Mouse (Mus musculus): ENCODE data around the gene Fndc3a.

Gene Fndc3a

DNA sequence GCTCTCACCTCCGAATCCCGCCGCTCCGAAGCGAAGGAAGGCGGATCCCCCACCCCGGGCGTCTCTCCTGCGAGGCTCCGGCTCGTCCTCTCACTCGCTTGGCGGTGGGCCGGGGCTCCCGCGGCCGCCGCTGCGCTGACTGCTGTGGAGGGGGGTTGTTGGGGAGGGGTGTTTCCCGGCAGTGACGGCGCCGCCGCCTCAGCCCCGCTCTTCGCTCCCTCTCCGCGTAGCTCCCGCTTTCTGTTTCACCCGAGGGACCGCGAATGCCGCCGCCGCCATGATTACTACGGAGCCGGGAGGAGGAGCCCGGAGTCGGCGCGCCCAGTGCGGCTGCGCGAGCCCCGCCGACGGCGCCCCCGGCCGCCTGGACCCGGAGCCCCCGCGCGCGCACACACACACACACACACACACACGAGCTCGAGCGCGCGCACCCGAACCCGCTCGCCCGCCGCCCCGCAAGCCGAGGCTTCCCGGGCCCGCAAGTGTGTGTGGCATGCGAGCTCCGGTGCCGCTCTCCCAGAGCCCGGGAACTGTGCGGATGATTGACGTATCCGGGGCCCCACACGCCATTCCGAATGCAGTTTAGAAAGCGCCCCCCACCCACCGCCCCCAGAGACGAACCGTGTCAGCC, at the start of gene Fndc3a:
TSS of gene Fndc3a (minus strand) at position 294 of the 631 bp plus-strand sequence.
- DNase-seq (ENCODE audit: low spot score): peak; percentile 72

DNA sequence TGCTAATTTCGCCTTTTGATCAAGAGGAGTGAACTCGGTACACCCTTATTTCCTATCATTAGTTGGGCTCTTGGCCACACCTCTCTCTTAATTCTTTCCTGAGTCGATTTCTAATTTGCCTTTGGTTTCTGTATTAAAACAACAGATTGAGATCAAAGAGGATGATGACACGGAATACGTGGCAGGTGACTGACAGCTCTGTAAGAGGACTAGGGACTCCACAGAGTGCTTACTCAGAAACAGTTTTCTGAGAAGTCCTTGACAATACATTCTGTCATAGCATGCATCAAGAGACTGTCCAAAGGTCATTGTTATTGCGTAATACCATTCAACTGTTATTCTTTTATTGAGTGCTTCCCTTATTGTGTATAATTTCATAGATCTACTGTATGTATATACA, 43.1 kb upstream of the Fndc3a start:
- DNase-seq (ENCODE audit: low spot score): no peak

DNA sequence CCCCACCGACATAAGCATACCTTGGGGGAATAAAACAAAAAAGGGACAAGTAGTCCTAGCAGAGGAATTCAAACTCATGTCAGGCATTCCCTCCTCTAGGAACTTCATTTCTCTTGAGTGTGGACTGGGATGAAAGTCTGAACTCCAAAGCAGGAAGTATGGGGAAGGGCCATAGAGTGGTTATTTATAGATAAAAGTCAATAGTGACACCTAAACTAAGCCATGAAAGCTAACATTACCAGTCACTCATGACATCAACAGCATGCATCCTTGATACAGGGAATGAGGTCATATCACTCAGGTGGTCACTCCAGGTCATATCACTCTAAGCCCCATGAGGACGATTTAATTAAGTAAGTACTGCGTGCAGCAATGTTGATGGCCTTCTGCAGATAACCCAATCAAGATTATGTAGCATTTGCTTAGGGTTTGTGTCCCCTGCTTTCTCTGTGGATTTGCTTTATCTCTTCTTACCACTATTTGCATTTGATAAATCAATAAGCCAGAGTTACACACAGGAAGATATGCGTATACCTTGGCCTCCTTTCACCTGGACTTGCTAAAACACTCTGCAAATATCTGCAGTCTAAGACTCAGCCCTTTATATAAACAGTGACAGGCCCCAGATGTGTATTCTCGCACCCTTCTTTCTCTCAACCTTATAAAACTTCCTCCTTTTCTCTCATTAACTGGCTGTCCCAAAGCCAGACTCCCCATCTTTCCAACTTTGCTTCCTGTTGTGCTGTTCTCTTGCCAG, 40.8 kb upstream of the Fndc3a start:
- no peak for DNase-seq (ENCODE audit: low spot score)

DNA sequence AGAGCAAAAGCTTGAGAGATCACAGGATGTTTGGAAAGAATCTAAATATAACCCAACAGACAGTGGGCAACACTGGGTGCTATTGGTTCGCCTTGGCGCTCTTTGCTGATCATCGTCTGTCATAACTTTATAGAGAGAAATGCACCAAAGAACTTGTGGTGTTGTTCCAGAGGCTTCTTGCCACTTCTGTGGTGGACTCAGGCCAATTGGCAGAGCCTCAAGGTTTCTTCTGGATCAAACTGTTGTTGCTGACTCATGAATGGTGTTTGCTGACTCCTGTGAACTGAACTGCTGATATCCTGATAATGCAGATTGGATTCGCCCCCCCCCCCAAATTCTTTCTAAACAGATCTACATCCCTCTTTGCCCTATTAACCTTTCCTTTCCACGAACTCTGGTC, 38.5 kb upstream of the Fndc3a start:
- DNase-seq (ENCODE audit: low spot score): no peak

DNA sequence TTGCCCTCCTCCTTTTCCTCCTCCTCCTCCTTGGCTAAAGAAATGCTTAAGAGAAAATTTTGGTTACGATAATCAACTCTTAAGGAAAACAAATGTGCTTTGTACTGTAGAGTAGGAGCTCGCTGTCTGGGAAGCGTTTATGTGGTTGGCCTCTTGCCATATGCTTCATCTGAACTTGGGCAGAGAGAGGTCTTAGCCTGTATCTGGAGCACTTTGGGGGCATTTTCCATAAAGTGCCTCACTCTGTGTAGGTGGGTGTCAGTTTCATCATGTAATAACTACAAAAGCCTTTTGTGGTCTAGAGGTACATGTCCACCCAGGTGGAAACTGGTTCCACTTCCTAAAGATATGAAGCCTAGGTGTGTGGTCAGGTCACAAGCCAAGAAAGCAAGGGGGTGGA, 31.9 kb upstream of the Fndc3a start:
- DNase-seq (ENCODE audit: low spot score): peak; percentile 15

DNA sequence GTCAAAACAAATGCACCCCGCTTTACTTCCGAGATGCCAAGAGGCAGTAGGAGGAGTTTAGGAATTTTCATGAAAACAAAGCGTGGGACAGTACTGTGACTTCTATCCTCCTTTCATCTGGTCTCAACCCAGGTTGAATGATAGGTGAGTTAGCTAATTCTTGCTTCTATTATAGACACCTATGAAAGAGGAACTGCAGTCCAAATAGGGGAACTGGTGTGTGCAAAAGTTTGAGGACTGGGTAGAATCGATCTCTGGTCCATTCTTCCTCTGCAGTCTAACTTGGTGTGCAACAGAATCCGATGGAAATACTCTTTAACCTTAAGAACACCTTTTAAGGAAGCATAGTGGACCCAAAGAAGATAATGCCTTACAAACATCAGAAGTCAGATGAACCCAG, 30.5 kb upstream of the Fndc3a start:
- no peak for DNase-seq (ENCODE audit: low spot score)

DNA sequence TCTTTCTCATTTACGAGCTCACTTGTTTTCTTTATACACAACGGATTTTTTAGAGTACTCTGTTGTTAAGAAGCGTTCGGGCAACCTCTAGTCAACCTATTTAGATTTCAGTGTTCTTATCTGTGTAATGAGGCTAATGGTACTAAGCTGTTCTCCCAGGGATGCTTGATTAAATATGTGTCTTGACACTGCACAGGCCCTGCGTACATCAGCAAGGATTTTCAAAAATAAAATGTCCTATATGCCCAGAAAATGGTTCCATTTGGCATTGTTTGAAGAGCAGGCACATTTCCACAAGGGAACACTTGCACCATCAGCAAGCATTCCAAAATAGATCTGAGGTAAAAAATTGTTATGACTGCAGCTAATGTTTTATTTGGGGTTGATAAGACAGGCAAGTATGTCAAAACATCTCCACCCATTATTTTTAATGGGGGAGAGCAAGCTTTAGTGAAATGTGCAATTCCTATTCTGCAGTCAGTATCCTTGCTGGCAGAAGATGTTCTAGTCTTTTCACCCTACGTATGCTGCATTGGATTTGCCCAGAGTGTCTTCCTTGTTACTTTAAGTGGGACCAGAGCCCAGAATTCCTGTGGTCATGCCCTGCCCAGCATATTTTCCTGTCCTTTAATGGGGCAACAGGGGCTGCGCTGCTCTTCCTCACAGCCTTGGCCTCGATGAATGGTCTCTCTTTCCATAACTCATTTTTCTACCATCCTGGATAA, 29.8 kb upstream of the Fndc3a start:
- DNase-seq (ENCODE audit: low spot score): peak; percentile 16

DNA sequence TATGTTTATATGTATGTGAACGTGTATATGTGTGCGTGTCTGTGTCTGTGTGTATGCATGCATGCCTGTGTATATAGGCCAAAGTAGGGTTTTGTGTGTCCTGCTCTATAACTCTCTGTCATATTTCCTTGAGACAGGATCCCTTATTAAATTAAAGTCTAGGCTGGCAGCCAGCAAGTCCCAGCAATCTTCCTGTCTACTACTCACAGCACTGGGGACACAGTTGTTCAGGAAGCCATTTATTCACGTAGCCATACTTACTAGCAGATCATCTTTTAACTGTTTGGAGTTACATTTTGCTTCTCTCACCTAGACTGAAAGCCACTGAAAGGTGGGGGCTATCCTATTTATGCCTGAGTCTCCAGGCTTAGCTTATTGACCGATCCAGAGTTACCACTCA, 29.0 kb upstream of the Fndc3a start:
- no peak for DNase-seq (ENCODE audit: low spot score)

DNA sequence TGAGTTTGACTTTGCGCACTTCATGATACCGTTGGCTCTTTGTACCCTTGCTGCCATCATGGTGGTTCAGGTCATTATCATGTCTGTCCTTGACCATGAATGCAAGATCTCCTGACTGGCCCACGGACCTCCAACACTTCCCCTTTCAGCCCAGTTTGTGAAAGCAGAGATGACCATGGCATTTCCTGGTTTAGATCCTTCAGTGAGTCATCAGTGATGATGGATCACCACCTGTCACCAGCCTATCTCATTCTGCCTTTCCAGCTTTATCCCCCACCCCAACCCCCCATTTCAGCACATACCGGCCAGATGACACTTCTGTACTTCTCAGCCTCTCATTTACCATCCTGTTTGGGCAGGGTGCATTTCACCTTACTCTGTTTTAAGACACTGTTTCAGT, 28.4 kb upstream of the Fndc3a start:
- no peak for DNase-seq (ENCODE audit: low spot score)

DNA sequence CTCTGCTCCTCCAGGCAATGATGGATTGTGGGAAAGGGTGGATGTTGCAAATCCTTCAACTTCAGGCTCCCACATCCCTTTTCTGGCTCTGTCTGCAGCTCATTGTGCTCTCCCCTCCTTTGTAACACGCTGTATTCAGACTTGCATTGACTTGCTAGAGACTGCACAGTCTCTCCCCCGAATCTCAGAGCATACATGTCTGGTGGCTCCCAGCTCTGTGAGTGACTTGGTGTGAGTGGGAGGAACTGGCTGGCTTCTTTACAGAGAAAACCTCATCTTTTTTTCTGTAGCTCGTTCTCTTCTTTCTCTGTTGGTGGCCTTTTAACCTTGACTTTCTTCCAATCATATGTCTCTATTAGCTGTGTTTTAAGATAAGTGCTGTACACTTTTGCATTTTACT, 16.1 kb upstream of the Fndc3a start:
- peak; percentile 12 for DNase-seq (ENCODE audit: low spot score)

DNA sequence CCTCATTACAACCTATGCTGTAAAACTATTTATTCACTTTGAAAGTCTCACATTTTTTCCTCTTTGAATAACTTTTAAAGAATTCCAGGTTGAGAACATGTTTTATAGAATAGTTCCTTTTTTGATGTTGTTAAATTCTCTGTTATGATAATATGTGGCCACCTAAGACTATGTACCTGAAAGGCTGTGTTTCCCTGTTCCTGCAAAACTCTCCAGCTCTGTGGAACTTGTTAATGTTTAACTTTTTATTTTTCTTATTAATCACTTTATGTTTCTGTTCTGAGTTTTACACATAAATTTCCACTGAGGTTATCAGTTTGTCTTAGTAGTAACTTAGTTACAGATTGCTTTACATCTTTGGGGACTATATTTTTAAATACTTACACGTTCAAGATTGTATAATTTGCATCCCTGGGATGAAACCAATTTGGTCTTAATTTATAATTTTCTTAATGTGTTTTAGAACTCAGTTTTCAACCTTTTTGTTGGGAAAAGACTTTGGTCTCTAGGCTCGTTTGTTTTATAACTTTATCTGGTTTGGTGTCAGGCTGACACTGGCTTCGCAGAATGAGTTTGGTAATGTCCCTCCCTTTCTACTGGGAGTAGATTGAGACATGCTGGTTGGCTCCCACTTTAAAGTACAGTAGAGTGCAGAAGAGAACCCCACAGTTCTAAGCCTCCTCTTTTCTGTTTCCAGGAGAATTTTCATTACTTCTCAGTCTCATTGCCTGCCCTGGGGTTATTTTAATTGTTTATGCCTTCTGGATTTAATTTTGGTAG, 12.7 kb upstream of the Fndc3a start:
- DNase-seq (ENCODE audit: low spot score): no peak

DNA sequence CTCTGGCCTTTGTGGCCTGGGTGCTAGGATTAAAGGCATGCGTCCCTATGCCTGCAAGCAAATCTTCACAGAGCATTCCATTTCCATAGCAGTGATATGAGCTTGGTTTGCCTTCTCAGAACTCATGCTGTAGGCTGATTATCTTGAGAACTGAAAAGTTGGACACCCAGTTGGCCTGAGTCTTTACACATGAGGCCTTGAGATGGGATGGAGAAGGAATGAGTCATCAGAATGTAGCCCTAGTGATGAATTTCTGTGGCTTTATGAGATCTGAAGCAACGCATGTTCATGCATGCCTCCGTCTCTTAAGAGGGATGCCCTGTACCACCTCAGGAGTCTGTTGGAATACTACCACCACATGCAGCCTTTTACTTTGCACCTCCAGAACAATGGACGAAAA, 6.4 kb upstream of the Fndc3a start:
- no peak for DNase-seq (ENCODE audit: low spot score)

DNA sequence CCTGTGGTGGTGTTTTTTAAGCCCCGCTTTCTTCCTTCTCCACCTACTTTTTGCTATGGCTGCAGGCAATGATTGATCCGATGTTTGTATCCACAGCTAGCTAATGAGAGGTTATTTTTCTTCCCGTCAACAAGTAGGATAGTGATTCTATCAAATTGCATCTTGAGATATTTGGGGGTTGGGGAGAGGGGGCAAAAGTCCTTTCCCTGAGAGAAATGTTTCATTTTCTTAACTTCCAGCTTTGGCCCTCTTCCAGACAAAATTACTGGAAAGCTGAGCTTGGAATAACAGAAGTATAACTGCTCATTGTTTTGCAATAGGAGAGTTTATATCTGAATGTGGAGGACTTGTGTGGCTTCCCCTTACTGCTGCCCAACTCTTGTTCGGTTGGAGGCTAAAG, 1.3 kb upstream of the Fndc3a start:
- DNase-seq (ENCODE audit: low spot score): no peak

DNA sequence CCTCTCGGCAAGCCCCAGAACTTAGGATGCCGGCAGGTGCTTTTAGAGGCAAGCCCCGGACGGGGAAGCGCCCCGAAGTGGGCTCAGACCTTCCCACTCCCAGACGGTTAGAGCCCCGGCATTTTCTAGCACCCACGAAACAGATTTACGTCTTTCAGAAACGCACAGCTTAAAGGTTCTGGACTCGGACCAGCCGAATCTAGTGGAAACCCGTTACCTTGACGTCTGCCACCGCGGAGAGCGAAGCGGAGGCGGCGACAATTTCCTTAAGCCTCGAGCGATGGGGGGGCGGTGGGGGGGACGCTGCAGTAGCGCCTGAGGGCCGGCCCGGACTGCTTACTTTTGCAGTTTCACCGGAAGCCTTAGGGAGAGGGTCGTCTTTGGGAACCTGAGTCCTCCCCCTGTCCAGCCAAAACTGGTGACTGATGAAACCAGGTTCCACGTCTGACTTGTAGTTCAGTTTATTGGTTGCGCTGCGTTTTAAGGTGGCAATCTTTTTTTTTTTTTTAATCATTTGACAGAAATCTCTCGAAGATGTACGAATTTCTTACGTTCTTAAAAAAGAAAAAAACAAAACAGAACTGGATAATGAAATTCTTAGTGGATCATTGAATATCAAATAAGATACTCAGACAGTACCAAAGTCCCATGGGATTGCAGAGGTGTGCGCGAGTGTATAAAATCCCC, 681 bp upstream of the Fndc3a start:
- DNase-seq (ENCODE audit: low spot score): no peak

DNA sequence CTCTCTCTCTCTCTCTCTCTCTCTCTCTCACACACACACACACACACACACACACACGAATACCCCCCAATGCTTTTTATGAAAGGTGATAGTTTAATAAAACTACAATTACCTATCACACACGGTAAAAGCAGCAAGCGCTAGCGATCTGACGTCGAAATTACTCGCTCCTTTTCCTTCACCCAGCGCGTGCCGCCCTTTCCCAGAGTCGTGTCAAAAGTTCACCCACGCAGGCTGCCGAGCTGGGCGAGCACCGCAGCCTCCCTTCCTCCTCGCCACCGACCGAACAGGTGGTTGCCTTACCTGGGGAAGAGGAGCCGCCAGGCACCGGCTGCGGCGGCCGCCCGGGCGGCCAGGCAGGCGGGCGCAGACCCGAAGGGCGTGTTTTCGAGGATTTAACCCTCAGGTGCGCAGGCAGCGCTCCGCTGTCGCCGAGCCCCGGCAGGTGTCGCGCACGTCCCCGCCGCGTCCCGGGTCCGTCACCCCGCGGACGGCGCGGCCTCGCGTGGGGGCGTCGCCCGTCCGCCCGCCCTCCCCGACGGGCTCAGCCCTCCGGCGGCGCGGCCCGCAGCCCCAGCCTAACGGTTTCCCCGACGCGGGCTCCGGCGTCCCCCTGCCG, 603 bp downstream of the Fndc3a start:
- DNase-seq (ENCODE audit: low spot score): peak; percentile 19

DNA sequence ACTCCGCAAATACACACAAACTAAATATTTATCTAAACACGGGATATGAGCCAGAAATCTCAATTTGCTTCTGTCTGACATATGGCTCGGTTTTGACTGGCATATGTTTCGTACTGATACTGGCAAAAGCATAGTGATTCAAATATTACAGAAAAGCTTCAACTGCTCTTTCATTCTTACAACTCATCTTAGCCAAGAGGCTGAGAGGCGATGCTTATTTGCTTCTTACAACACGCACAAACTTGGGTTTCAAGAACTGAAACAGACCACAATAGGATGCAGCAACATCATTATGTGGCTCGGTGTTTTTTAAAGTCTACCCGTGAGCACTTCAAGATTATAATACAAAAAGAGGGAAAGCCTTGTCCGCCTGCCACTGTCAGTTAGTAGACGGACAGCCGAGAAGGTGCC, 1.2 kb downstream of the Fndc3a start:
- no peak for DNase-seq (ENCODE audit: low spot score)

DNA sequence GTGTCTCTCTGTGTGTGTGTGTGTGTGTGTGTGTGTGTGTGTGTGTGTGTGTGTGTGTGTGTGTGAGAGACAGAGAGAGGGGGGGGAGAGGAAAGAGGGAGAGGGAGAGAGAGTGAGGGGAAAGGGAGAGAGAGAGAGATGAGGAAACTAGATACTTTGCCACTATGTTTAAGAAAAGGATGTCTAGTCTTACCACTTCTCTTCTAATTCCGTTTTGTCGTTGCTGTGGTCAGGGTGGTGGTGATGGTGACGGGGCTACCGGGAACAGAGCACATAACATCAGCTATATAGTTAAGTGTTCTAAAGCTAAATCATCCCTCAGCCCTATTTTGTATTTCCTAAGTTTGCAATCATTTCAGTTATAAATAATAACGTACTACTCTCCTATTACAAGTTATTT, 9.7 kb downstream of the Fndc3a start:
- DNase-seq (ENCODE audit: low spot score): no peak

DNA sequence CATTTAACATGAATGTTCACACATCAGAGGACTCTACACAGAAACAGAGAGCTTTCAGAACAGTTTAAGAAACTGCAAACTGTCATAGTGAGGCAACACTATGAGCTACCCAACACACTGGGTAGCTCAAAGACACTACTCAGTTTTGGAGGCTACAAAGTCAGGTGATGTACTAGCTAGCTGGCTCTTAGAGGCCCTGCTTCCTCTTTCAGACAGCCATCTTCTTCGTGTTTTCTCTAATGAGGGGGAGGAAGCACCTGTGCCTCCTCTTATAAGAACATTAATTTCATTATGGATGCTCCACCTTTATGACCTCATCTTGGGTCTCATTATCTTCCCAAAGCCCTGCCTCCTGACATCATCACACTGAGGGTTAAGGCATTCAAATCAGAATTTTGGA, 18.4 kb downstream of the Fndc3a start:
- DNase-seq (ENCODE audit: low spot score): no peak

DNA sequence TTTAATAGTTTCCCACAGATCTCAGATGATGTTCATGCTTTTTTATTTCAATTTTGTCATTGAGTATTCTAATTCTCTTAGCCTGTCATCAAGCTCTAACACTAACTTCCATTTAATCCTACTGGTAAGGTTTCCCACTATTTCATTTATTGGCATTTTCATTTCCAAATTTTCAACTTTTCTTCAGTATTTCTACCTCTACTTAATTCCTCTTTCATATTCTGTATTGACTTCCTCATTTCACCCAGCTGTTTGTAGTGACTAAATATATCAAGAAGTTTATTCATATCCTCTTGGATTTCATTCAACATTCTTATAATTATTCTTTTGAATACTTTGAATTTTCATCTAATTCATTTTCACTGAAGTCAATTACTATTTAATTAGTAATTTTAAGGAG, 20.3 kb downstream of the Fndc3a start:
- no peak for DNase-seq (ENCODE audit: low spot score)

DNA sequence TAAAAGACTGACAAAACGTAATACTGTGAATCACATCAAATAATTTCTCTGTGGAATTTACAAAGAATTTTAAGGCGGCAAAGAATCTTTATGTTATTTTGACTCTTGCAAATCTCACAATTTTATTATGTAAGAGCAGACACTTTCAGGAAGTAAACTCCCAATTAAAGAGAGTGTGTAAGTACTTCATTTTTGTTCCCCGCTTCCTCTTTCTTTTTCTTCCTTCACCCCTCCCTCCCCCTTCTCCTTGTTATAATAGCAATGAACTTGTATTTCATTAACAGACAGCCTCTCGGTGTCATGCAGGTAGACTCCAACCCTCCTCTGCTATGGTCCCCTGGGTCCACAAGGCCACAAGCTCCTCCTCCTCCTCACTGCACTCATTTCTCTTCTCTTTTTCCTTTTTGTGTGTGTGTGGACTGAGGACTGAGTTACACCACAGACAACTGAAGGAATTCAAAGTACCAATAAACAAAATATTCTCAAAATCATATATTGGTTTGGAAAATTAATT, 24.9 kb downstream of the Fndc3a start:
- no peak for DNase-seq (ENCODE audit: low spot score)

DNA sequence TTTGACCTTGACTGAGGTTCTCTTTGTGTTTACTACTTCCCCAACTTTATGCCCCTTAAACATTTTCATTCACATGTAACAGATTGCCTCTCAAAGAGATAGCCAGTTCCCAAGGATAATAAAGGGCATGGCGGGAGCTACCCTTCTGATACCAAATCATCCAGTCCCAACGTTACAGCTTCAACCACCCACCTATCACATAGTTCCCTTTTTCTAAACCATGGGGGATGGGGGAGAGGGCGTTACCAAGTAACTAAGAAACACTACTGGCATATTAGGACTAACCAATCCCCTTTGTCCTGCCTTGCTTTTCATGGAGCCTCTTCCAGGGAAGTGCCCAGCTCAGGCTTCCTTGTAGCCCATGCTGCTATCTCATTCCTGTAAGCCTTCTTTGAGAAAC, 32.6 kb downstream of the Fndc3a start:
- no peak for DNase-seq (ENCODE audit: low spot score)
